Mouse (Mus musculus) embryonic facial prominence, embryonic 15.5 days (tissue): ENCODE measurements around the gene Abcc1. TPM values are rescaled to one million over a fixed set of nuclear protein-coding genes. Genes with fewer than 3 reads are reported as not detected.

Experiments
- polyA plus RNA-seq: library from polyadenylated mRNA; unstranded; fragments of >200 nt; fragmentation: Nextera tagmentation; extraction: Ambion mirVana; gene quantifications from 2 replicates; pipeline ENCODE4 v1.2.1, GENCODE M21; 2015

Gene Abcc1
- polyA plus RNA-seq, 1 experiment from 2014 or later = 14.1 TPM

Other genes with a start within 250 kb of the Abcc1 start
- gene Nde1, start 198.3 kb upstream of the Abcc1 start, polyA plus RNA-seq = 96.9 and 102 TPM in 2 replicates
- gene Marf1, start 198.2 kb upstream of the Abcc1 start, polyA plus RNA-seq = 17.6 and 17.7 TPM in 2 replicates
- gene Myh11, start 70.2 kb upstream of the Abcc1 start, polyA plus RNA-seq = 2.4 and 2.7 TPM in 2 replicates
- gene Fopnl, start 44.2 kb upstream of the Abcc1 start, polyA plus RNA-seq = 145 and 156 TPM in 2 replicates
- gene A630010A05Rik, start 200.8 kb downstream of the Abcc1 start, polyA plus RNA-seq = not detected in 2 replicates